Mouse (Mus musculus) CD8-positive naive resting alpha-beta T cell, adult 57 days (primary cell): ENCODE results near the gene Shisa3. TPM values are rescaled to one million over a fixed set of nuclear protein-coding genes. Genes with fewer than 3 reads are reported as not detected.

Experiments
- total RNA-seq: library from RNA; stranded (reverse); gene quantifications from one replicate; pipeline ENCODE4 v1.2.4, GENCODE M21; 2023

Gene Shisa3
- not detected for total RNA-seq

DNA sequence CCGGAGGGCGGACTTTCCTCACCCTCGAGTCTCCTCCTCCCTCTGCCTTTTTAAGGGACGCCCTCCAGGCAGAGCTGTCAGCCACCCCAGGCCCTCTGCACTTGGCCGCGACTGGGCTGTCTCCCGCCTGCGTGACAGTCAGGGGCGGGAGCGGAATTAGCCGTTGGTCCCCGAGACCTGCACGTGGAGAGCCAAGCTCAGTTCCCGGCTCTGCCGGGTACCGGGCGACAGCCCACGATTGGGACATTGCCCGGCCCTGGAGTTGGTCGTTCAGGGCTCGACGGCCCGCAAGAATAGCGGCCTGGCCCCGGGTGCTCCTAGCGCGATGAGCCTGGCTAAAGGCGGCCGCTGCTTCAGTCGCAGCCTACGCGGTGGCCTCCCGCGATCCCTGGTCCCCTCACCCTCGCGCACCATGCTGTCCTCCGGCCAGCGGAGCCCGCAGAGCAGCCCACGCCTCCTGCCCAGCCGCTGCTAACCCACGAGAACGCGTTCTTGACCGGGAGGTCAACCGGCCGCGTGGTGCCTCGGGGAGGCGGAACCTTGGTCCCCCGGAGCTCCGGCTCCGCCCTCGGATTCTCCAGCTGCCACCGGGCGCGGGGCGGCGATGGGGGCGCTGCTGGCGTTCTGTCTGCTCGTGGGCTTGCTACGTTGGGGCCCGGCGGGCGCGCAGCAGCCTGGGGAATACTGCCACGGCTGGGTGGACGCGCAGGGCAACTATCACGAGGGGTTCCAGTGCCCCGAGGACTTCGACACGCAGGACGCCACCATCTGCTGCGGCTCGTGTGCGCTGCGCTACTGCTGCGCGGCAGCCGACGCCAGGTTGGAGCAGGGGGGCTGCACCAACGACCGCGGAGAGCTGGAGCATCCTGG lies at the start of gene Shisa3:
Shisa3 (plus strand) TSS at position 79 of the 870 bp plus-strand sequence.

Other genes starting within 250 kb of the Shisa3 start
- gene Bend4, start 179.6 kb upstream of the Shisa3 start, total RNA-seq = 40.5 TPM
- gene Atp8a1, start 239.6 kb downstream of the Shisa3 start, total RNA-seq = 73.5 TPM